Mouse (Mus musculus): ENCODE data around the gene Nme4.

- TF ChIP-seq CTCF (IDR thresholded peaks at IDR 0.05; ENCODE audit: low read depth, low read length) (no peak), TAL1 (conservative IDR thresholded peaks at IDR 0.05; ENCODE audit: low read depth, low read length) (no peak), GATA1 (IDR thresholded peaks at IDR 0.05; ENCODE audit: borderline replicate concordance, low read length) (no peak), POLR2AphosphoS5 (IDR thresholded peaks at IDR 0.05; ENCODE audit: insufficient replicate concordance, low read depth, low read length) (no peak)
Observed at GRCm38 (mm10) chr17:26055164-26055563, 40.2 kb downstream of the Nme4 start.
